In the genomic region with DNA sequence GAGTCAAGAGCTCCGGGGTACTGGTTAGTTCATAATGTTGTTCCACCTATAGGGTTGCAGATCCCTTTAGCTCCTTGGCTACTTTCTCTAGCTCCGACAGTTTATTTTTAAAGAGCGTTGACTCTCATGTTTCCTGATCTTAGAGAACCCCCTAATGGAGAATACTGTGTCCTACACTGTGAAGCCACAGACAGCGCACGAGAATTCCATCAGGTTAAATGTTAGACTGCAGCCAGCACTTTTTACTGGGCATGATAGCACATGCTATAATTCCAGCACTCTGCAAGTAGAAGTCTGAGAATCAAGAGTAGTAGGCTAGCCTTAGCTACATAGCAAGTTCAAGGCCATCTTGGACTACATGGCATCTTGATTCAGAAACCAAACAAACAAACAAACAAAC, we compare ENCODE assay signal across 8 mouse cellular contexts. TPM values are rescaled to one million over a fixed set of nuclear protein-coding genes. Genes with fewer than 3 reads are reported as not detected.
DNase-seq lines count a peak whose midpoint lies in the region; ATAC-seq and TF ChIP-seq lines count a peak whose summit lies in the region.

No protein-coding gene starts in this region.

- DNase-seq in limb, embryonic 11.5 days (ENCODE audit: low spot score) = peak; percentile 35
- DNase-seq in limb, embryonic 10.5 days (ENCODE audit: low spot score) = no peak
- DNase-seq in brain, embryonic 14.5 days (ENCODE audit: low read depth) = peak; percentile 73
- no peak for DNase-seq in adrenal gland, postnatal 36 days
- DNase-seq in thymus, postnatal 36 days = no peak

- H3K4me1 ChIP-seq in limb, embryonic 11.5 days (ENCODE audit: control insufficient read depth, insufficient read depth, low read length) = no peaks in the 10 kb centered on the region
- peaks cover 10% of the 10 kb centered on the region for H3K4me1 ChIP-seq in limb, embryonic 10.5 days
- H3K4me1 ChIP-seq in lung, embryonic 15.5 days = no peaks in the 10 kb centered on the region
- no peaks in the 10 kb centered on the region for H3K4me1 ChIP-seq in stomach, embryonic 14.5 days (ENCODE audit: control insufficient read depth, insufficient read depth, low read length)

- no peaks in the 10 kb centered on the region for H3K36me3 ChIP-seq in limb, embryonic 11.5 days (ENCODE audit: control insufficient read depth, insufficient read depth, low read length)
- no peaks in the 10 kb centered on the region for H3K36me3 ChIP-seq in limb, embryonic 10.5 days
- H3K36me3 ChIP-seq in lung, embryonic 15.5 days = no peaks in the 10 kb centered on the region
- H3K36me3 ChIP-seq in stomach, embryonic 14.5 days (ENCODE audit: control insufficient read depth, insufficient read depth, low read length) = no peaks in the 10 kb centered on the region

- H3K4me2 ChIP-seq in limb, embryonic 11.5 days (ENCODE audit: low read depth, severe bottlenecking) = no peak overlapping the region
- no peak overlapping the region for H3K4me2 ChIP-seq in lung, embryonic 15.5 days
- H3K4me2 ChIP-seq in stomach, embryonic 14.5 days (replicated peaks; ENCODE audit: low read depth, low read length) = no peak overlapping the region

- H3K27me3 ChIP-seq in limb, embryonic 11.5 days (ENCODE audit: control insufficient read depth, insufficient read depth, low read length) = no peaks in the 10 kb centered on the region
- H3K27me3 ChIP-seq in limb, embryonic 10.5 days (ENCODE audit: low read depth, poor library complexity, severe bottlenecking) = no peaks in the 10 kb centered on the region
- H3K27me3 ChIP-seq in lung, embryonic 15.5 days = no peaks in the 10 kb centered on the region
- no peaks in the 10 kb centered on the region for H3K27me3 ChIP-seq in stomach, embryonic 14.5 days (ENCODE audit: control insufficient read depth, insufficient read depth, low read length)

- peak; percentile 59; the same call in 1 of the 2 replicates for TF ChIP-seq CTCF in brain, embryonic 14.5 days (IDR thresholded peaks at IDR 0.05; ENCODE audit: borderline replicate concordance, extremely low read depth, insufficient read depth, insufficient read length)

- H3K9me3 ChIP-seq in limb, embryonic 11.5 days (ENCODE audit: control insufficient read depth, low read length) = no peaks in the 10 kb centered on the region
- H3K9me3 ChIP-seq in limb, embryonic 10.5 days (replicated peaks) = no peaks in the 10 kb centered on the region
- no peaks in the 10 kb centered on the region for H3K9me3 ChIP-seq in lung, embryonic 15.5 days
- no peaks in the 10 kb centered on the region for H3K9me3 ChIP-seq in stomach, embryonic 14.5 days (ENCODE audit: control insufficient read depth, low read depth, low read length)

- 43% methylated on average over 5 of the region's 5 CpGs for WGBS in limb, embryonic 11.5 days
- 52% methylated on average over 5 of the region's 5 CpGs for WGBS in limb, embryonic 10.5 days
- WGBS in lung, embryonic 15.5 days = 13% methylated on average over 5 of the region's 5 CpGs
- 29% methylated on average over 5 of the region's 5 CpGs for WGBS in stomach, embryonic 14.5 days

- no peak overlapping the region for H3K9ac ChIP-seq in limb, embryonic 11.5 days (ENCODE audit: low read length)
- no peak overlapping the region for H3K9ac ChIP-seq in lung, embryonic 15.5 days
- H3K9ac ChIP-seq in stomach, embryonic 14.5 days (replicated peaks; ENCODE audit: low read depth, low read length) = no peak overlapping the region

- TF ChIP-seq POLR2A in brain, embryonic 14.5 days (IDR thresholded peaks at IDR 0.05; ENCODE audit: borderline replicate concordance, extremely low read depth, insufficient read depth, insufficient read length, poor library complexity, severe bottlenecking) = no peak

- ATAC-seq in limb, embryonic 11.5 days (ENCODE audit: insufficient number of reproducible peaks, low FRiP score, low TSS enrichment, low read depth) = no peak
- peak; percentile 81 for ATAC-seq in granulocyte monocyte progenitor cell, adult 5-6 weeks (replicated peaks; ENCODE audit: poor library complexity, severe bottlenecking)
- peak; percentile 81; the same call in 1 of the 2 replicates for ATAC-seq in lung, embryonic 15.5 days (ENCODE audit: borderline replicate concordance, extremely low read depth, low FRiP score, low TSS enrichment)
- peak; percentile 87; the same call in 1 of the 2 replicates for ATAC-seq in stomach, embryonic 14.5 days (ENCODE audit: insufficient number of reproducible peaks, insufficient read depth, low FRiP score, low read depth)

- no peak overlapping the region for H3K4me3 ChIP-seq in limb, embryonic 11.5 days (ENCODE audit: low read depth, low read length)
- H3K4me3 ChIP-seq in limb, embryonic 10.5 days = no peak overlapping the region
- H3K4me3 ChIP-seq in lung, embryonic 15.5 days = no peak overlapping the region
- H3K4me3 ChIP-seq in stomach, embryonic 14.5 days (ENCODE audit: low read depth, low read length) = no peak overlapping the region

- no peak overlapping the region for H3K27ac ChIP-seq in limb, embryonic 11.5 days (replicated peaks; ENCODE audit: low read depth, low read length)
- no peak overlapping the region for H3K27ac ChIP-seq in limb, embryonic 10.5 days
- no peak overlapping the region for H3K27ac ChIP-seq in lung, embryonic 15.5 days
- no peak overlapping the region for H3K27ac ChIP-seq in stomach, embryonic 14.5 days (ENCODE audit: low read length)

RNA-seq across cellular contexts. Expression of a gene that starts 24.8 kb away (rescaled TPM):
- 34.4 and 37.2 TPM in 2 replicates for polyA plus RNA-seq in limb, embryonic 11.5 days (2014; fragmentation: Nextera tagmentation; extraction: Ambion mirVana)
- polyA plus RNA-seq in limb, embryonic 10.5 days (2016; fragmentation: Nextera tagmentation; extraction: Ambion mirVana) = 28.9 and 37.5 TPM in 2 replicates
- polyA plus RNA-seq in brain, embryonic 14.5 days (2012; rRNA removed) = 26.8 and 29.1 TPM in 2 replicates
- 49.4 and 59.8 TPM in 2 replicates for total RNA-seq in granulocyte monocyte progenitor cell, adult 5-6 weeks (2014; fragmentation: Nextera tagmentation)
- total RNA-seq in granulocyte monocyte progenitor cell, adult 5-6 weeks (2017) = 55.9 and 90.9 TPM in 2 replicates
- 25.8 and 30.0 TPM in 2 replicates for polyA plus RNA-seq in lung, embryonic 15.5 days (2015; fragmentation: Nextera tagmentation; extraction: Ambion mirVana)
- 26.7 and 32.9 TPM in 2 replicates for polyA plus RNA-seq in stomach, embryonic 14.5 days (2014; fragmentation: Nextera tagmentation; extraction: Ambion mirVana)
- total RNA-seq in adrenal gland, postnatal 36 days (2021) = 10 to 100 TPM; 36.9 to 41.2 TPM

Comparison
In these comparisons a context has a peak if more than half of its experiments do, and no peak if none do; other contexts are left out.
1. DNase-seq: peak in limb, embryonic 11.5 days (single experiment) and brain, embryonic 14.5 days (single experiment); none in limb, embryonic 10.5 days (single experiment), adrenal gland, postnatal 36 days (0 of 2) and thymus, postnatal 36 days (0 of 2).